In genomic region chr10:7076662-7077211, GRCm38 (mm10) we compare ENCODE assay signal across 8 mouse cellular contexts. TPM values are rescaled to one million over a fixed set of nuclear protein-coding genes. Genes with fewer than 3 reads are reported as not detected.
DNase-seq lines count a peak whose midpoint lies in the region; ATAC-seq and TF ChIP-seq lines count a peak whose summit lies in the region.

No protein-coding gene starts in this region.

- no peak overlapping the region for H3K9ac ChIP-seq in midbrain, embryonic 11.5 days (ENCODE audit: low read length)
- no peak overlapping the region for H3K9ac ChIP-seq in intestine, postnatal 0 days (ENCODE audit: low read depth, low read length)

- no peak for TF ChIP-seq CTCF in intestine, postnatal 0 days (IDR thresholded peaks at IDR 0.05; ENCODE audit: low read depth)

- no peaks in the 10 kb centered on the region for H3K9me3 ChIP-seq in midbrain, embryonic 11.5 days (ENCODE audit: control insufficient read depth, low read length)
- no peaks in the 10 kb centered on the region for H3K9me3 ChIP-seq in midbrain, embryonic 10.5 days (replicated peaks)
- no peaks in the 10 kb centered on the region for H3K9me3 ChIP-seq in intestine, postnatal 0 days (ENCODE audit: control insufficient read depth)

- no peaks in the 10 kb centered on the region for H3K4me1 ChIP-seq in midbrain, embryonic 11.5 days (ENCODE audit: control insufficient read depth, insufficient read depth, low read length)
- peaks cover 11% of the 10 kb centered on the region; the same call in 1 of the 2 replicates for H3K4me1 ChIP-seq in midbrain, embryonic 10.5 days
- no peaks in the 10 kb centered on the region for H3K4me1 ChIP-seq in intestine, postnatal 0 days (replicated peaks; ENCODE audit: control insufficient read depth, insufficient read depth, low read length)

- H3K4me2 ChIP-seq in midbrain, embryonic 11.5 days, result no peak overlapping the region
- peak overlapping the region; percentile 13; the same call in 1 of the 2 replicates for H3K4me2 ChIP-seq in intestine, postnatal 0 days (replicated peaks; ENCODE audit: low read depth)

- peak; percentile 28 for DNase-seq in embryo, embryonic 10.5 days (ENCODE audit: low spot score)
- no peak for DNase-seq in embryo, embryonic 10 days (ENCODE audit: low spot score)
- DNase-seq in midbrain, embryonic 11.5 days (ENCODE audit: low spot score, missing footprints), result peak; percentile 86
- no peak for DNase-seq in midbrain, embryonic 10.5 days (ENCODE audit: low spot score)
- DNase-seq in yolk sac, embryonic 10.5 days (ENCODE audit: low spot score), result peak; percentile 19
- DNase-seq in gastrocnemius, postnatal 10 days, result no peak
- no peak for DNase-seq in adrenal gland, adult 18-20 months (ENCODE audit: low spot score in 2 of 2)

- no peak overlapping the region for H3K27ac ChIP-seq in midbrain, embryonic 11.5 days (ENCODE audit: low read depth, low read length)
- no peak overlapping the region for H3K27ac ChIP-seq in midbrain, embryonic 10.5 days (replicated peaks)
- H3K27ac ChIP-seq in intestine, postnatal 0 days (ENCODE audit: low read depth, low read length), result no peak overlapping the region

- 65% methylated on average over 7 of the region's 8 CpGs for WGBS in midbrain, embryonic 11.5 days
- WGBS in midbrain, embryonic 10.5 days, result 64% methylated on average over 7 of the region's 8 CpGs
- 49% methylated on average over 7 of the region's 8 CpGs for WGBS in intestine, postnatal 0 days

- H3K27me3 ChIP-seq in midbrain, embryonic 11.5 days (ENCODE audit: control insufficient read depth, insufficient read depth, low read length), result no peaks in the 10 kb centered on the region
- H3K27me3 ChIP-seq in midbrain, embryonic 10.5 days (ENCODE audit: low read depth, poor library complexity, severe bottlenecking), result no peaks in the 10 kb centered on the region
- H3K27me3 ChIP-seq in intestine, postnatal 0 days (replicated peaks; ENCODE audit: control insufficient read depth, insufficient read depth, low read length), result no peaks in the 10 kb centered on the region

- H3K4me3 ChIP-seq in midbrain, embryonic 11.5 days (ENCODE audit: low read depth, low read length), result no peak overlapping the region
- no peak overlapping the region for H3K4me3 ChIP-seq in midbrain, embryonic 10.5 days
- no peak overlapping the region for H3K4me3 ChIP-seq in intestine, postnatal 0 days (ENCODE audit: low read depth, low read length)

- no peaks in the 10 kb centered on the region for H3K36me3 ChIP-seq in midbrain, embryonic 11.5 days (ENCODE audit: control insufficient read depth, insufficient read depth, low read length)
- H3K36me3 ChIP-seq in midbrain, embryonic 10.5 days, result no peaks in the 10 kb centered on the region
- no peaks in the 10 kb centered on the region for H3K36me3 ChIP-seq in intestine, postnatal 0 days (ENCODE audit: control insufficient read depth, insufficient read depth)

- ATAC-seq in midbrain, embryonic 11.5 days (ENCODE audit: low FRiP score), result peak; percentile 36
- no peak for ATAC-seq in intestine, postnatal 0 days

RNA-seq across cellular contexts. Expression of gene Ipcef1, which starts 24.5 kb away (rescaled TPM):
- polyA plus RNA-seq in midbrain, embryonic 11.5 days (2014; fragmentation: Nextera tagmentation; extraction: Ambion mirVana), result 0.26 and 0.63 TPM in 2 replicates
- 0.48 and 0.92 TPM in 2 replicates for polyA plus RNA-seq in midbrain, embryonic 10.5 days (2016; fragmentation: Nextera tagmentation; extraction: Ambion mirVana)
- polyA plus RNA-seq in intestine, postnatal 0 days (2015; fragmentation: Nextera tagmentation; extraction: Ambion mirVana), result 0.12 and 0.16 TPM in 2 replicates
- total RNA-seq in gastrocnemius, postnatal 10 days (2021), result under 1 TPM; 0.12 to 0.56 TPM
- under 1 TPM; 0.40 to 0.51 TPM for total RNA-seq in adrenal gland, adult 18-20 months (2021)

Comparison
In these comparisons a context has a peak if more than half of its experiments do, and no peak if none do; other contexts are left out.
1. DNase-seq: peak in embryo, embryonic 10.5 days (single experiment), midbrain, embryonic 11.5 days (single experiment) and yolk sac, embryonic 10.5 days (single experiment); none in embryo, embryonic 10 days (single experiment), midbrain, embryonic 10.5 days (single experiment), gastrocnemius, postnatal 10 days (single experiment) and adrenal gland, adult 18-20 months (0 of 2).